Mouse (Mus musculus) midbrain, postnatal 0 days (tissue): ENCODE results near the gene Zfp536. TPM values are rescaled to one million over a fixed set of nuclear protein-coding genes. Genes with fewer than 3 reads are reported as not detected.

Experiments
- ATAC-seq: fragments of 200-750 bp; cut with Nextera tagmentation; 2 replicates; pipeline ENCODE4 v1.8.0; 2017; ENCODE audit warnings: moderate number of reproducible peaks, mild to moderate bottlenecking, moderate TSS enrichment, moderate library complexity; ENCODE audit not compliant: low FRiP score
- DNase-seq: peaks from one replicate; pipeline ENCODE4 v3.0.0-alpha.2; 2015; ENCODE audit warnings: low spot score
- H3K27ac ChIP-seq: fragments of 300-500 bp; sonication (generic); 2 replicates; pipeline ENCODE4 v1.5.1; 2014; ENCODE audit warnings: low read depth, mild to moderate bottlenecking, low read length, mixed read lengths
- H3K27me3 ChIP-seq: fragments of 300-500 bp; sonication (generic); 2 replicates; pipeline ENCODE4 v1.6.1; 2014; ENCODE audit warnings: low read length, control low read depth, mixed read lengths; ENCODE audit not compliant: insufficient read depth
- H3K36me3 ChIP-seq: fragments of 300-500 bp; sonication (generic); 2 replicates; pipeline ENCODE4 v1.6.1; 2014; ENCODE audit warnings: low read length, control low read depth, mixed read lengths; ENCODE audit not compliant: insufficient read depth
- H3K4me1 ChIP-seq: fragments of 300-500 bp; sonication (generic); 2 replicates; pipeline ENCODE4 v1.6.1; 2014; ENCODE audit warnings: mild to moderate bottlenecking, control low read depth, antibody characterized with exemption, low read length, mixed read lengths; ENCODE audit not compliant: insufficient read depth
- H3K4me2 ChIP-seq: fragments of 300-500 bp; sonication (generic); 2 replicates; pipeline ENCODE4 v1.6.1; 2014; ENCODE audit warnings: low read depth, mild to moderate bottlenecking, low read length, mixed read lengths; ENCODE audit not compliant: poor library complexity, severe bottlenecking
- H3K4me3 ChIP-seq: fragments of 300-500 bp; sonication (generic); 2 replicates; pipeline ENCODE4 v1.5.1; 2014; ENCODE audit warnings: low read depth, mild to moderate bottlenecking, low read length, moderate library complexity
- H3K9ac ChIP-seq: fragments of 300-500 bp; sonication (generic); replicated peaks from 2 replicates; pipeline ENCODE4 v1.6.1; 2014; ENCODE audit warnings: mild to moderate bottlenecking, low read length, moderate library complexity, mixed read lengths; ENCODE audit not compliant: poor library complexity, severe bottlenecking
- H3K9me3 ChIP-seq: fragments of 300-500 bp; sonication (generic); 2 replicates; pipeline ENCODE4 v1.6.1; 2016; ENCODE audit warnings: low read length, control low read depth
- CTCF ChIP-seq: IDR thresholded peaks from 2 replicates; pipeline ENCODE4 v1.5.1; 2016; ENCODE audit warnings: antibody characterized with exemption, mild to moderate bottlenecking
- WGBS: fragments of 180-500 bp; shearing (Covaris S2); extraction: QIAGEN DNeasy Blood & Tissue Kit; methylation state at CpG from one replicate; pipeline ENCODE4 v1.1.7; 2014; 5-methylcytosine and 5-hydroxymethylcytosine counted together
- polyA plus RNA-seq: library from polyadenylated mRNA; unstranded; fragments of >200 nt; fragmentation: Nextera tagmentation; extraction: Ambion mirVana; gene quantifications from 2 replicates; pipeline ENCODE4 v1.2.1, GENCODE M21; 2015
- total RNA-seq: library from RNA; depleted of rRNA; stranded (reverse); fragments of >200 nt; gene quantifications from 2 replicates; pipeline ENCODE4 v1.2.3, GENCODE M21; 2014

Gene Zfp536
- total and polyA plus RNA-seq, 2 experiments from 2014 or later, result 16.4 to 48.2 TPM

GRCm38 (mm10) chr7:37477309-37477708, 296.1 kb downstream of the Zfp536 start:
- ATAC-seq (no peak), DNase-seq (no peak)
- Histone ChIP-seq H3K36me3 (no peaks in the 10 kb centered on the region), H3K4me3 (no peak overlapping the region), H3K27ac (no peak overlapping the region), H3K4me1 (no peaks in the 10 kb centered on the region), H3K9me3 (no peaks in the 10 kb centered on the region), H3K9ac (no peak overlapping the region), H3K27me3 (no peaks in the 10 kb centered on the region), H3K4me2 (no peak overlapping the region)
- no peak for TF ChIP-seq CTCF
- 70% methylated on average over 5 of the region's 5 CpGs for WGBS

GRCm38 (mm10) chr7:37475485-37475884, 298.0 kb downstream of the Zfp536 start:
- ATAC-seq, result no peak
- WGBS, result 71% methylated on average over 2 of the region's 2 CpGs
- Histone ChIP-seq H3K4me1 (no peaks in the 10 kb centered on the region), H3K4me2 (no peak overlapping the region), H3K27me3 (no peaks in the 10 kb centered on the region), H3K27ac (no peak overlapping the region), H3K36me3 (no peaks in the 10 kb centered on the region), H3K9me3 (no peaks in the 10 kb centered on the region), H3K9ac (no peak overlapping the region), H3K4me3 (no peak overlapping the region)
- TF ChIP-seq CTCF, result no peak
- no peak for DNase-seq

- Histone ChIP-seq H3K4me1 (no peaks in the 10 kb centered on the region), H3K9me3 (no peaks in the 10 kb centered on the region), H3K9ac (no peak overlapping the region), H3K27ac (no peak overlapping the region), H3K36me3 (no peaks in the 10 kb centered on the region), H3K27me3 (no peaks in the 10 kb centered on the region), H3K4me3 (no peak overlapping the region), H3K4me2 (no peak overlapping the region)
- DNase-seq, result no peak
- 79% methylated on average over 8 of the region's 8 CpGs for WGBS
- TF ChIP-seq CTCF, result no peak
- ATAC-seq, result no peak
These were observed 299.2 kb downstream of the Zfp536 start for GRCm38 (mm10) chr7:37474284-37474683.

- no peak for ATAC-seq
- 77% methylated on average over 24 of the region's 24 CpGs for WGBS
These were observed 299.9 kb downstream of the Zfp536 start for GRCm38 (mm10) chr7:37473311-37474084.

GRCm38 (mm10) chr7:37471726-37472125, 301.7 kb downstream of the Zfp536 start:
- DNase-seq (no peak), ATAC-seq (no peak)
- H3K36me3 ChIP-seq, result no peaks in the 10 kb centered on the region
- no peak overlapping the region for H3K4me2 ChIP-seq
- H3K27ac ChIP-seq, result no peak overlapping the region
- H3K27me3 ChIP-seq, result no peaks in the 10 kb centered on the region
- no peaks in the 10 kb centered on the region for H3K9me3 ChIP-seq
- H3K4me3 ChIP-seq, result no peak overlapping the region
- no peak overlapping the region for H3K9ac ChIP-seq
- TF ChIP-seq CTCF, result no peak
- no peaks in the 10 kb centered on the region for H3K4me1 ChIP-seq
- WGBS, result 51% methylated on average over 8 of the region's 8 CpGs

More at GRCm38 (mm10) chr7:37473311-37474084, 299.9 kb downstream of the Zfp536 start:
- H3K36me3 ChIP-seq, result no peaks in the 10 kb centered on the region
- no peak for TF ChIP-seq CTCF
- no peak overlapping the region for H3K4me3 ChIP-seq
- H3K9me3 ChIP-seq, result no peaks in the 10 kb centered on the region
- H3K4me2 ChIP-seq, result no peak overlapping the region
- H3K27me3 ChIP-seq, result no peaks in the 10 kb centered on the region
- H3K4me1 ChIP-seq, result no peaks in the 10 kb centered on the region
- no peak overlapping the region for H3K9ac ChIP-seq
- no peak for DNase-seq
- H3K27ac ChIP-seq, result no peak overlapping the region

GRCm38 (mm10) chr7:37466477-37467243, 306.8 kb downstream of the Zfp536 start:
- WGBS, result 38% methylated on average over 9 of the region's 9 CpGs
- Histone ChIP-seq H3K4me1 (no peaks in the 10 kb centered on the region), H3K27ac (no peak overlapping the region), H3K27me3 (no peaks in the 10 kb centered on the region), H3K4me2 (no peak overlapping the region), H3K4me3 (no peak overlapping the region), H3K9me3 (no peaks in the 10 kb centered on the region), H3K9ac (no peak overlapping the region), H3K36me3 (no peaks in the 10 kb centered on the region)
- no peak for TF ChIP-seq CTCF
- ATAC-seq (no peak), DNase-seq (peak; percentile 8)
